ENCODE assay signal across 26 mouse cellular contexts in the genomic region with DNA sequence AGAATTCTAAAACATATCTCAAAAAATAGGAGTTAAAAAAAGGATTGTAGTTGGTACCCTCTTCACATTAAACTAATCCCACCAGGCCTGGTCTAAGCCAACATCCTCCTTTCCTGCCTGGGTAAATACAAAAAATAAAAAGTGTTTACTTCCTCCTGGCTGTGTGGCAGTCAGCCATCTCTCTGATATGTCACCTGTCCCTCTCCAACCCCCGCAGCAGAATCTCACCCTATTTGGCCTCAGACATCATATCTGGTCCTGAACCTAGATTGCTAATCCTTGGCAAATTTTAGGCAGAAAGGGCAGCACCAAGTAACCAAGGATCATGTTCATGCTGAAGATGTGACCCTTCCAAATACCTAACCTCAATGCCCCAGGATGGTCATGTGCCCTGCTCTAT. TPM values are rescaled to one million over a fixed set of nuclear protein-coding genes. Genes with fewer than 3 reads are reported as not detected.
DNase-seq lines count a peak whose midpoint lies in the region; ATAC-seq and TF ChIP-seq lines count a peak whose summit lies in the region.
"Had no signal": no experiment of that assay in that cellular context is flagged by ENCODE, and none has a peak within 500 bp of the region (broad histone marks: within the 10 kb centered on the region; RNA-seq: fewer than 3 reads in every experiment).

No protein-coding gene starts in this region.

- H3K27ac ChIP-seq in lung, embryonic 15.5 days, result peak overlapping the region; percentile 27; the same call in 1 of the 2 replicates
- no peak overlapping the region for H3K27ac ChIP-seq in cerebellum, adult 2 months (ENCODE audit: insufficient read depth, low read length)
- H3K27ac ChIP-seq: embryonic facial prominence, embryonic 15.5 days; hindbrain, embryonic 13.5 days; limb, embryonic 12.5 days; liver, embryonic 15.5 days; midbrain, embryonic 12.5 days; neural tube, embryonic 15.5 days had no signal

- DNase-seq in lung, postnatal 10 days, result no peak
- peak; percentile 40 to 76 for DNase-seq in cerebellum, adult 2 months
- DNase-seq in cerebellum, postnatal 10 days, result peak; percentile 38 to 42
- no peak for DNase-seq in thymus, postnatal 36 days
- no peak for DNase-seq in layer of hippocampus, adult 11-12 months (ENCODE audit: low spot score)
- DNase-seq: adrenal gland, postnatal 10 days; B cell, adult 2 months; gastrocnemius, postnatal 25 days; heart, adult 18-20 months; heart, postnatal 4 days; kidney, postnatal 14 days; lung, embryonic 14.5 days; lung, postnatal 36 days; retina, postnatal 1 day; right cerebral cortex, postnatal 14 days had no signal

- H3K9me3 ChIP-seq in lung, embryonic 15.5 days, result no peaks in the 10 kb centered on the region
- H3K9me3 ChIP-seq: embryonic facial prominence, embryonic 15.5 days; heart, embryonic 12.5 days; hindbrain, embryonic 13.5 days; limb, embryonic 12.5 days; liver, embryonic 15.5 days; midbrain, embryonic 12.5 days; neural tube, embryonic 15.5 days had no signal

- TF ChIP-seq POLR2A in cerebellum, adult 2 months (IDR thresholded peaks at IDR 0.05; ENCODE audit: borderline replicate concordance, insufficient read depth, low read length), result no peak

- no peaks in the 10 kb centered on the region for H3K27me3 ChIP-seq in lung, embryonic 15.5 days
- H3K27me3 ChIP-seq in cerebellum, adult 2 months (ENCODE audit: control insufficient read depth, insufficient read depth, low read length), result no peaks in the 10 kb centered on the region
- H3K27me3 ChIP-seq: embryonic facial prominence, embryonic 15.5 days; limb, embryonic 12.5 days; liver, embryonic 15.5 days; midbrain, embryonic 12.5 days; neural tube, embryonic 15.5 days had no signal

- no peak for ATAC-seq in lung, embryonic 15.5 days (ENCODE audit: borderline replicate concordance, extremely low read depth, low FRiP score, low TSS enrichment)
- ATAC-seq: activated CD4-positive, CD25-positive, alpha-beta regulatory T cell, adult 4 months; forebrain, embryonic 14.5 days; intestine, postnatal 0 days had no signal

- no peak for TF ChIP-seq CTCF in cerebellum, adult 2 months (IDR thresholded peaks at IDR 0.05; ENCODE audit: borderline replicate concordance, insufficient read depth, low read depth, low read length)

- WGBS in lung, embryonic 15.5 days, result 47% methylated on average over 1 of the region's 1 CpGs
- WGBS in cerebellum, adult 2 months, result 14% methylated on average over 1 of the region's 1 CpGs

- H3K4me1 ChIP-seq in lung, embryonic 15.5 days, result peaks cover 6% of the 10 kb centered on the region; the same call in 1 of the 2 replicates
- H3K4me1 ChIP-seq in cerebellum, adult 2 months (ENCODE audit: control insufficient read depth, insufficient read depth, low read length), result peaks cover 25% of the 10 kb centered on the region
- H3K4me1 ChIP-seq: embryonic facial prominence, embryonic 15.5 days; limb, embryonic 12.5 days; liver, embryonic 15.5 days had no signal

- H3K36me3 ChIP-seq in lung, embryonic 15.5 days, result no peaks in the 10 kb centered on the region
- H3K36me3 ChIP-seq: embryonic facial prominence, embryonic 15.5 days; heart, embryonic 12.5 days; hindbrain, embryonic 13.5 days; limb, embryonic 12.5 days; liver, embryonic 15.5 days; midbrain, embryonic 12.5 days; neural tube, embryonic 15.5 days had no signal

- no peak overlapping the region for H3K4me3 ChIP-seq in lung, embryonic 15.5 days
- no peak overlapping the region for H3K4me3 ChIP-seq in cerebellum, adult 2 months (replicated peaks; ENCODE audit: insufficient read depth, low read depth, low read length)
- H3K4me3 ChIP-seq: embryonic facial prominence, embryonic 15.5 days; heart, embryonic 12.5 days; hindbrain, embryonic 13.5 days; limb, embryonic 12.5 days; liver, embryonic 15.5 days; midbrain, embryonic 12.5 days; neural tube, embryonic 15.5 days had no signal

- no peak overlapping the region for H3K4me2 ChIP-seq in lung, embryonic 15.5 days
- H3K4me2 ChIP-seq: embryonic facial prominence, embryonic 15.5 days; heart, embryonic 12.5 days; hindbrain, embryonic 13.5 days; limb, embryonic 12.5 days; liver, embryonic 15.5 days; lung, embryonic 14.5 days; midbrain, embryonic 12.5 days; neural tube, embryonic 15.5 days had no signal

- no peak overlapping the region for H3K9ac ChIP-seq in lung, embryonic 15.5 days
- H3K9ac ChIP-seq: embryonic facial prominence, embryonic 15.5 days; heart, embryonic 12.5 days; hindbrain, embryonic 13.5 days; limb, embryonic 12.5 days; liver, embryonic 15.5 days; lung, embryonic 14.5 days; midbrain, embryonic 12.5 days; neural tube, embryonic 15.5 days had no signal

RNA-seq across cellular contexts. Expression of a gene that starts 59.2 kb away (rescaled TPM):
- polyA plus RNA-seq in lung, embryonic 15.5 days (2015; fragmentation: Nextera tagmentation; extraction: Ambion mirVana), result 75.5 and 82.9 TPM in 2 replicates
- 55.9 and 66.7 TPM in 2 replicates for polyA plus RNA-seq in cerebellum, adult 2 months (2012; rRNA removed)

Comparison
In these comparisons a context has a peak if more than half of its experiments do, and no peak if none do; other contexts are left out.
1. DNase-seq: peak in cerebellum, adult 2 months (2 of 2) and cerebellum, postnatal 10 days (2 of 2); none in lung, postnatal 10 days (single experiment), thymus, postnatal 36 days (0 of 2) and layer of hippocampus, adult 11-12 months (single experiment).